Mouse (Mus musculus): ENCODE measurements around the gene Prkag2. TPM values are rescaled to one million over a fixed set of nuclear protein-coding genes. Genes with fewer than 3 reads are reported as not detected.

The Prkag2 gene
- polyA plus RNA-seq (2015; fragmentation: Nextera tagmentation; extraction: Ambion mirVana), result 38.3 and 42.7 TPM in 2 replicates

DNA sequence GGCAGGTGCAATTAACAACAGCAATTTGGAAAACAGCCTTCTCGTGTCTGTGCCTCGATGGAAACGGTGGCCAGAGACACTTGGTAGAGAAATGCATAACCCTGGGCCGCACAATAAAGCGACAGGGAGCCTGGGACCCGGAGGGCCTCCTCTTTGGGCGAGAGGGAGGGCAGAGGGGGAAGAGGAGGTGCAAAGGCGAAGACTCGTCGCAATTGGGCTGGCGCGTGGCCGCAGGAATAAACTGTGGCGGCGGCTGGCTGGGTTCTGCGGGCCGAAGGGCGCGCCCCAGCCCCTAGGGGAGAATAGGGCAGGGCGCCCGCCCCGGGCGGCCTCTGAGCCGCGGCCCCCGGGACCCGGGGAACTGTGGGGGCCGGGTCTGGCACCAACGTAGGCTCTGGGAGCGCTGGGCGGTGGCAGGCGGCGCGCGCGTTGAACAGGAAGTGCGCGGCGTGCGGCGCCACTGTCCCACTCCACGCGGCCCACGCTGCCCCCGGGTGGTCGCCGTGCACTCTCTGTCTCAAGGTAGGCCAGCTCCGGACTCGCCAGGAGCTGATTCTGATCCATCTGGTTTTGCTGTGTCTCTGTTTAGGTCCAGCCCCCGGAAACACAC is at the start of gene Prkag2:
Prkag2 (minus strand) TSS at position 127 of the 610 bp plus-strand sequence.
- under 1% methylated on average over 48 of the region's 50 CpGs for WGBS
- peaks cover 7% of the 10 kb centered on the region; the same call in 1 of the 2 replicates for H3K4me1 ChIP-seq (replicated peaks; ENCODE audit: control insufficient read depth, insufficient read depth, low read length)
- no peaks in the 10 kb centered on the region for H3K9me3 ChIP-seq (ENCODE audit: control insufficient read depth)
- peak within 1 kb of the TSS; percentile 93 for H3K27ac ChIP-seq (ENCODE audit: low read depth, low read length)
- peak; percentile 71 for ATAC-seq
- H3K27me3 ChIP-seq (replicated peaks; ENCODE audit: control insufficient read depth, insufficient read depth, low read length), result no peaks in the 10 kb centered on the region
- no peak for TF ChIP-seq CTCF (IDR thresholded peaks at IDR 0.05; ENCODE audit: low read depth)
- peak within 1 kb of the TSS; percentile 95 for H3K4me2 ChIP-seq (replicated peaks; ENCODE audit: low read depth)
- H3K36me3 ChIP-seq (ENCODE audit: control insufficient read depth, insufficient read depth), result no peaks in the 10 kb centered on the region
- H3K9ac ChIP-seq (ENCODE audit: low read depth, low read length), result peak within 1 kb of the TSS; percentile 72
- peak within 1 kb of the TSS; percentile 66 for H3K4me3 ChIP-seq (ENCODE audit: low read depth, low read length)

GRCm38 (mm10) chr5:25149331-25149965 is 49.0 kb upstream of the Prkag2 start:
- Histone ChIP-seq H3K27me3 (replicated peaks; ENCODE audit: control insufficient read depth, insufficient read depth, low read length) (no peaks in the 10 kb centered on the region), H3K4me1 (replicated peaks; ENCODE audit: control insufficient read depth, insufficient read depth, low read length) (no peaks in the 10 kb centered on the region), H3K36me3 (ENCODE audit: control insufficient read depth, insufficient read depth) (no peaks in the 10 kb centered on the region), H3K4me3 (ENCODE audit: low read depth, low read length) (no peak overlapping the region), H3K9ac (ENCODE audit: low read depth, low read length) (no peak overlapping the region), H3K9me3 (ENCODE audit: control insufficient read depth) (no peaks in the 10 kb centered on the region), H3K27ac (ENCODE audit: low read depth, low read length) (no peak overlapping the region), H3K4me2 (replicated peaks; ENCODE audit: low read depth) (no peak overlapping the region)
- WGBS, result 71% methylated on average over 2 of the region's 2 CpGs
- no peak for TF ChIP-seq CTCF (IDR thresholded peaks at IDR 0.05; ENCODE audit: low read depth)
- no peak for ATAC-seq

- Histone ChIP-seq H3K4me1 (replicated peaks; ENCODE audit: control insufficient read depth, insufficient read depth, low read length) (no peaks in the 10 kb centered on the region), H3K36me3 (ENCODE audit: control insufficient read depth, insufficient read depth) (no peaks in the 10 kb centered on the region), H3K27ac (ENCODE audit: low read depth, low read length) (no peak overlapping the region), H3K9me3 (ENCODE audit: control insufficient read depth) (no peaks in the 10 kb centered on the region), H3K27me3 (replicated peaks; ENCODE audit: control insufficient read depth, insufficient read depth, low read length) (no peaks in the 10 kb centered on the region), H3K4me3 (ENCODE audit: low read depth, low read length) (no peak overlapping the region), H3K9ac (ENCODE audit: low read depth, low read length) (no peak overlapping the region), H3K4me2 (replicated peaks; ENCODE audit: low read depth) (no peak overlapping the region)
- 47% methylated on average over 7 of the region's 7 CpGs for WGBS
- ATAC-seq, result peak; percentile 31; the same call in 1 of the 2 replicates
- TF ChIP-seq CTCF (IDR thresholded peaks at IDR 0.05; ENCODE audit: low read depth), result no peak
Observed at GRCm38 (mm10) chr5:25146705-25147104, 46.3 kb upstream of the Prkag2 start.

DNA sequence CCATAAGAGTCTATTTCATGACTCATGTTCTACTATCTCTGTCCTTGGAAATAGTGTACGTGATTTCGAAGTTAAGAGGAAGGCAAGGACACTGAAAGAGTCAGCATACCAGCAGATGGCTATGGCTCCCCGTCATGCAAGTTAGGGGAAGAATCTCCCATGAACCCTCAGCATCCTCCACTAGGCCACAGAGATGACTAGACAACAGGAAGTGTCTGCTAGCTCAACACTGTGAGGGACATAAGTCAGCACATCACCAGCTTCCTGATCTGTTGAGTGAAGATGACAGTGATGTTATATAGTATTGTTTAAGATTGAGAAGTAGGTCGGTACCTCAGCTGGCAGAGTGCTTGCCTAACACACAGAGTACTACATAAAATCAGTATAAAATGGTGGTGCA is 27.4 kb upstream of the Prkag2 start:
- WGBS, result 87% methylated on average over 4 of the region's 4 CpGs
- H3K27ac ChIP-seq (ENCODE audit: low read depth, low read length), result no peak overlapping the region
- no peak overlapping the region for H3K9ac ChIP-seq (ENCODE audit: low read depth, low read length)
- no peaks in the 10 kb centered on the region for H3K27me3 ChIP-seq (replicated peaks; ENCODE audit: control insufficient read depth, insufficient read depth, low read length)
- TF ChIP-seq CTCF (IDR thresholded peaks at IDR 0.05; ENCODE audit: low read depth), result no peak
- no peaks in the 10 kb centered on the region for H3K9me3 ChIP-seq (ENCODE audit: control insufficient read depth)
- H3K4me2 ChIP-seq (replicated peaks; ENCODE audit: low read depth), result no peak overlapping the region
- no peaks in the 10 kb centered on the region for H3K4me1 ChIP-seq (replicated peaks; ENCODE audit: control insufficient read depth, insufficient read depth, low read length)
- no peak overlapping the region for H3K4me3 ChIP-seq (ENCODE audit: low read depth, low read length)
- ATAC-seq, result no peak
- H3K36me3 ChIP-seq (ENCODE audit: control insufficient read depth, insufficient read depth), result no peaks in the 10 kb centered on the region

GRCm38 (mm10) chr5:25125884-25126560 is 25.6 kb upstream of the Prkag2 start:
- 62% methylated on average over 3 of the region's 3 CpGs for WGBS
- H3K9ac ChIP-seq (ENCODE audit: low read depth, low read length), result no peak overlapping the region

GRCm38 (mm10) chr5:25122534-25122933 is 22.1 kb upstream of the Prkag2 start:
- no peaks in the 10 kb centered on the region for H3K36me3 ChIP-seq (ENCODE audit: control insufficient read depth, insufficient read depth)
- H3K9me3 ChIP-seq (ENCODE audit: control insufficient read depth), result no peaks in the 10 kb centered on the region
- H3K4me3 ChIP-seq (ENCODE audit: low read depth, low read length), result no peak overlapping the region
- 89% methylated on average over 1 of the region's 1 CpGs for WGBS
- no peak overlapping the region for H3K27ac ChIP-seq (ENCODE audit: low read depth, low read length)
- H3K4me1 ChIP-seq (replicated peaks; ENCODE audit: control insufficient read depth, insufficient read depth, low read length), result no peaks in the 10 kb centered on the region
- no peak overlapping the region for H3K9ac ChIP-seq (ENCODE audit: low read depth, low read length)
- H3K27me3 ChIP-seq (replicated peaks; ENCODE audit: control insufficient read depth, insufficient read depth, low read length), result no peaks in the 10 kb centered on the region
- H3K4me2 ChIP-seq (replicated peaks; ENCODE audit: low read depth), result no peak overlapping the region
- ATAC-seq, result peak; percentile 64; the same call in 1 of the 2 replicates
- TF ChIP-seq CTCF (IDR thresholded peaks at IDR 0.05; ENCODE audit: low read depth), result peak; percentile 60

More at GRCm38 (mm10) chr5:25125884-25126560, 25.6 kb upstream of the Prkag2 start:
- no peak overlapping the region for H3K27ac ChIP-seq (ENCODE audit: low read depth, low read length)
- no peak for ATAC-seq
- no peak overlapping the region for H3K4me2 ChIP-seq (replicated peaks; ENCODE audit: low read depth)
- TF ChIP-seq CTCF (IDR thresholded peaks at IDR 0.05; ENCODE audit: low read depth), result no peak
- H3K4me1 ChIP-seq (replicated peaks; ENCODE audit: control insufficient read depth, insufficient read depth, low read length), result no peaks in the 10 kb centered on the region
- H3K27me3 ChIP-seq (replicated peaks; ENCODE audit: control insufficient read depth, insufficient read depth, low read length), result no peaks in the 10 kb centered on the region
- no peaks in the 10 kb centered on the region for H3K9me3 ChIP-seq (ENCODE audit: control insufficient read depth)
- H3K36me3 ChIP-seq (ENCODE audit: control insufficient read depth, insufficient read depth), result no peaks in the 10 kb centered on the region
- no peak overlapping the region for H3K4me3 ChIP-seq (ENCODE audit: low read depth, low read length)

Measured in intestine, postnatal 0 days (tissue).